Mouse (Mus musculus): ENCODE data around the gene Rabif.
"Not testable (repeated sequence)": the region's sequence is repeated elsewhere in the genome, so short reads cannot be mapped to it uniquely, and the experiment has no call there.

DNA sequence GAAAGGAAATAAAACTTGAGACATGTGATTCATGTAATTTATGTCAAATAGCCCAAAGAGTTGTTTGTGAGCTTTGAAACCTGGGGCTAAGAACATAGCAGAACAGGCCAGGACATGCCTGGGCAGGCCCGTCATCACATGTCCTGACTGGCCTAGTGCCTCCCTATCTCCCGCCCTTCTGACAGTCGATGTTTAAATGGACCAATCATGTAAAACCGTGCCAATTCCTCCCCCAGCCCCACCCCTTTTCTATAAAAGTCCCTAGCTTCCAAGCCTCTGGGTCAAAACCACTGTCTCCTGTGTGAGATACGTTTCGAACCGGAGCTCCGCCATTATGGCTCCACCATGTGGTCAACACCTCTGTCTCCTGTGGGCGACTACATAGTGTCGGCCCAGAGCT is 39.3 kb downstream of the Rabif start:
- not testable (repeated sequence) for TF ChIP-seq CTCF (conservative IDR thresholded peaks at IDR 0.05 in 1 of 2, IDR thresholded peaks at IDR 0.05 in 1 of 2; ENCODE audit: low read depth in 2 of 2, low read length in 2 of 2); POLR2A (IDR thresholded peaks at IDR 0.05; ENCODE audit: low read depth, low read length)
